Mouse (Mus musculus): ENCODE measurements around the gene Tmem26.
A peak's percentile ranks its signal among the peaks of the same experiment; 100 is the strongest.
"Not testable (repeated sequence)": the region's sequence is repeated elsewhere in the genome, so short reads cannot be mapped to it uniquely, and the experiment has no call there.

Tmem26 gene

GRCm38 (mm10) chr10:68723568-68724360, at the start of gene Tmem26:
Gene Tmem26 (plus strand): TSS chr10:68723646.
- peak; percentile 18 for DNase-seq (ENCODE audit: low spot score)

DNA sequence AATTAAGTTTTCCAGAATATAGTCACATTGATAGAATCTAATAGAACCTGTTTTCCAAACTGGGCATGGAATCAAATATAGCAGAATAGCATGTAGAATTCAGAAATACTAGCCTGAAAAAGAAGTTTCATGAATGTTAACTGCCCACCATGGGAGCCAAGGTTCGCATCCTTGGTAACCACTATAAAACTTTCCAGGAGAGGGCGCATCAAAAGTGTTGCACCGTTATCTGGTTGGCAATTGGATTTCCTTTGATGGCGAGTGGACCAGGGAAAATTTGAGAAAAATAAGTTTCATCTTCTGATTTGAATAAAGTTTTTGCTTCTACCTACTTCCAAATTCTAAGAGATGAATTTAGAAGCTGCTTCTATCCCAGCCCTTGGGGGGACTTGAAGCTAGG, 44.8 kb upstream of the Tmem26 start:
- no peak for DNase-seq (ENCODE audit: low spot score)

GRCm38 (mm10) chr10:68681233-68681632, 42.2 kb upstream of the Tmem26 start:
- DNase-seq (ENCODE audit: low spot score) = no peak

DNA sequence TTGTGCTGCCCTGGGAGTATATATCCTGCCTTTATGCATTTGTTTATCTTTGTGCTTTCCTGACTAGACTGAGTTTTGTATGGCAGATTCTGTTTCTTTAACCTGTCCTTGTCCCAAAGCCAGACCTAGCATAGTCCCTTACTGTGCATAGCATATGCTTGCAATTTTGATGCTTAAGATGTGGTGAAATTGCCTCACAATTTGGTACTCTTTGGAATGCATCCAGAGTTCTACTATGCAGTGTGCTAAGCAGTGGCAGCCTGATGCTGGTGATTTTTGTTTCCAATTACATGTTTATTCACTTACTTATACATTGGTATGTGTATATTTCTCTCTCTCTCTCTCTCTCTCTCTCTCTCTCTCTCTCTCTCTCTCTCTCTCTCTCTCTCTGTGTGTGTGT, 37.9 kb upstream of the Tmem26 start:
- no peak for DNase-seq (ENCODE audit: low spot score)

DNA sequence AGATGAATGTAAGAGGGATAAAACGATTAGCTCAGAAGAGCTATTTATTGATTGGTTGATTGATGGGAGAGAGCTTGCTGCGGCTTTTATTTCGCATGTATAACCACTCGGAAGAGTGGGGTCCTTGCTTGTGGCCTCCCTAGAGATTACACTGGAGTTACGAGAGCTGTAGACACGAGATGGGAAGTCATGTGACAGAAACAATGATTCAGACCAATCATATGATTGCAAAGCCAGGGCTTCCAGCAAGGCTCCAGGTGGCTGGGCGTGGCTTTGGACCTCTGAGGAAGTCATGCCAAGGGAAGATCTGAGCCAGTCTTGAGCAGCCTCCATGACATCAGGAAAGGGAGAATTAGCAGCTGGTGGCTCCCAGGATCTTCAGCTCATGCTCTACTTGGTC, 32.3 kb upstream of the Tmem26 start:
- no peak for DNase-seq (ENCODE audit: low spot score)

GRCm38 (mm10) chr10:68692401-68692800, 31.0 kb upstream of the Tmem26 start:
- no peak for DNase-seq (ENCODE audit: low spot score)

GRCm38 (mm10) chr10:68695760-68696336, 27.6 kb upstream of the Tmem26 start:
- DNase-seq (ENCODE audit: low spot score) = no peak

DNA sequence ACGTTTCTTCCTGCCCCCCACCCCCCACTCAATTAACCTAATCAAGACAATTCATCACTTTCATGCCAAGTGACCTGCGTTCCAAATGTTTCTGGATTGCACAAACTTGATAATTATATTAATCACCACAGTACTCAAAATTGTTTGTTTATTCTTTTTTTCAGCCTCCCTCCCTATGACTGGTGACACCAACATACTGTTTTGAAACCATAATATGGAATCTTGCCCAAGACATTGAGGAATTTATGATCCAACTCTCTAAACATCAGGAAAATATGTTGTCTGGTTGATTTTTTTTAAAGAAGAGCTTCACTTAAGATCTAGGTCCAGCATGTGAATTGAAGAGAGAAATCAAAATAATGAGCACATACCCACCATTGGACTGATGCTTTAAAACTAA, 19.2 kb upstream of the Tmem26 start:
- DNase-seq (ENCODE audit: low spot score) = no peak

- DNase-seq (ENCODE audit: low spot score) = no peak
Observed at GRCm38 (mm10) chr10:68705471-68706036, 17.9 kb upstream of the Tmem26 start.

GRCm38 (mm10) chr10:68707014-68707852, 16.2 kb upstream of the Tmem26 start:
- no peak for DNase-seq (ENCODE audit: low spot score)

GRCm38 (mm10) chr10:68712926-68713325, 10.5 kb upstream of the Tmem26 start:
- no peak for DNase-seq (ENCODE audit: low spot score)

DNA sequence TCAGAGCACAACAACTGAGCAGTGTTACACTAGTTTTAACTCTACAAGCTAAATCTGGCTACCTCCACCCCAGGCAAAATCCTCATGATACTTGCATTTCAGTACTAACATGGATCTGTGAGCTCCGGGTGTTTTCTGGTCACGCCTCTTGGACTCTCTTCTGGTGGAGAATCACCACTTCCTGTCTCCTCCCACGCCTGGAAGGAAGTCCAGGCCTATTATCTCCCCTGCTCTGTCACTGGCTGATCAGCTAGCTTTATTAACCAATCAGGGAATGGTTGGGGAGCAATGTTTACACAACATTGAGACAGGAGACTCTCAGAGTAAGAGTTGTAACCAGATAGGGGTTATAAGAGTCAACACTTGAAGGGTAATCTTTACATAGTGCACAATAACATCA, 9.1 kb upstream of the Tmem26 start:
- DNase-seq (ENCODE audit: low spot score) = no peak

- DNase-seq (ENCODE audit: low spot score) = no peak
Observed at GRCm38 (mm10) chr10:68715396-68715795, 8.1 kb upstream of the Tmem26 start.

DNA sequence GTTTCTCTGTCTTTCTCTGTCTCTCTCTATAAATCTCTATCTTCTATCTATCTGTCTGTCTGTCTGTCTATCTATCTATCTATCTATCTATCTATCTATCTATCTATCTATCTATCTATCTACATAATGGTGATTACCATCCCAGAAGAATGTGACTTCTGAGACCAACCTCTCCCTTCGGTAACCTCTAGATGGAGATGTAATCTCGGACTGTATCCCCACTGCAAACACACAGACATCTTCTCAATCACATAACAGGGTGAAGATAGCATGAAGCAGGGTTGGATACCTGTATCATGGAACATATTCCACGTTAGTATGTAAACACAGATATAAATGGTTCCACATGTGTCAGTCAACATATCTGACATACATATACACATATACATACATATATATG, 5.1 kb upstream of the Tmem26 start:
- DNase-seq (ENCODE audit: low spot score) = no peak

- no peak for DNase-seq (ENCODE audit: low spot score)
Observed at GRCm38 (mm10) chr10:68720887-68721400, 2.5 kb upstream of the Tmem26 start.

GRCm38 (mm10) chr10:68723015-68723414, 431 bp upstream of the Tmem26 start:
- DNase-seq (ENCODE audit: low spot score) = no peak

DNA sequence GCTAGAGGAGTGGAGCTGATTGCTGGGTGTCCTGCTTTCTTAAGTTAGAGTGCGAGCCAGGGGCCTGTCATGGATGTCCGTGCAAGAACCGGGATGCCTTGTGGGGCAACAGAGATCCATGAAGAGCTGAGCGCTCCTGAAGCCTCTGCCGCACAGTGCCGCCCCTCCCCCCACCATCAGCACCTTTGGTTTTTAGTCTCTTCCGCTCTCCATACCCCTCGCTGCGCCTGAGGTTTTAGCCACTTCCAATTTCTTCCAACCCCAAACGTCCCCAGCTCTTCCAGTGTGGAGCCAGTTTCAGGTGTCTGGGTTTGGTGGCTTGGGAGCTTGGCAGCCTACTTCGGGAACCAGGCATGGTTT, 895 bp downstream of the Tmem26 start:
- peak; percentile 3 for DNase-seq (ENCODE audit: low spot score)

GRCm38 (mm10) chr10:68727464-68727863, 4.0 kb downstream of the Tmem26 start:
- no peak for DNase-seq (ENCODE audit: low spot score)

DNA sequence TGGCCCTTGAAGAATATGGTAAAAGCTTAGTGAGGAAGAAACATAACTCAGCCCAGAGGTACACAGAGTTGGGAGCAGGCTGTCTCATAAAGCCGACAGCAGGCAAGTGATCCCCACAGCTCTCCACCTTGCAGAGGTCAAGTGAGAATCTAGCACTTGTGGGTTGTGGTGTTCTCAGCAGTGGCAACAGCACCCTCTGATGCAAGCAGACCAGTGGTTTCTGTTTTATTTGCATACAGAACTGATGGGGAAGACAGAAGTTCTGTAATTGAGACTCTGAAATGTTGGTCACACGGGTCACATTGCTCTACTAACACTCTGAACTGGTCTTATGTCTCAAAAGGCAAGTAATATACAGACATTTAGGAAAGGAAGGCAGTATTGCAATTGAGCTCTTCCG, 12.2 kb downstream of the Tmem26 start:
- DNase-seq (ENCODE audit: low spot score) = no peak

GRCm38 (mm10) chr10:68737391-68737790, 13.9 kb downstream of the Tmem26 start:
- no peak for DNase-seq (ENCODE audit: low spot score)

GRCm38 (mm10) chr10:68738981-68739380, 15.5 kb downstream of the Tmem26 start:
- DNase-seq (ENCODE audit: low spot score) = not testable (repeated sequence)

DNA sequence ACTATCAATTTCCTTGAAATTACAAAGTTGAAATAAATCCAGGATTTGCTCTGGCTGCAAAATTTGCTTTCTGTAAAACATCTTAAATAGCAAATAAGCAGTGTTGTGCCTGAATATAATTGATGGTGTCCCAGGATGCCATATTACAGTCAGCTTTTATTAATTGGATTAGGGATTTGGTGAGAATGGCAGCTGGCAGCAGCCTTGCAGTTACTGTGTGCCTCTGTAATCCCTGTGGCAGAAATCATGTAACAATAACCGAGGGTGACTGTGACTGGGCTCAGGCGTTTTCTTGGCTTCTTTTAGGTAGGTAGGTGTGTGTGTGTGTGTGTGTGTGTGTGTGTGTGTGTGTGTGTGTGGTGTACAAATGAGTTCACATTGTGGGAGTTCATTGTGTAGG, 16.8 kb downstream of the Tmem26 start:
- DNase-seq (ENCODE audit: low spot score) = no peak
